Mouse (Mus musculus): ENCODE results near the gene Sulf2. TPM values are rescaled to one million over a fixed set of nuclear protein-coding genes. Genes with fewer than 3 reads are reported as not detected.

The Sulf2 gene
- polyA plus RNA-seq, 2 experiments, result 200 to 294 TPM

GRCm38 (mm10) chr2:166079961-166080885 is 75.2 kb downstream of the Sulf2 start:
- 59% methylated on average over 17 of the region's 17 CpGs for WGBS
- Histone ChIP-seq H3K9ac (ENCODE audit: low read depth, low read length, severe bottlenecking) (no peak overlapping the region), H3K27ac (replicated peaks; ENCODE audit: low read depth, low read length) (no peak overlapping the region), H3K9me3 (ENCODE audit: control insufficient read depth, low read length) (no peaks in the 10 kb centered on the region), H3K27me3 (ENCODE audit: control insufficient read depth, insufficient read depth, low read length) (no peaks in the 10 kb centered on the region), H3K4me1 (ENCODE audit: control insufficient read depth, insufficient read depth, low read length) (peaks cover 3% of the 10 kb centered on the region; the same call in 1 of the 2 replicates), H3K4me2 (replicated peaks; ENCODE audit: low read depth, low read length, severe bottlenecking) (no peak overlapping the region), H3K36me3 (ENCODE audit: control insufficient read depth, insufficient read depth, low read length) (peaks cover 85% of the 10 kb centered on the region), H3K4me3 (replicated peaks; ENCODE audit: low read length) (no peak overlapping the region)
- peak; percentile 62 for DNase-seq (ENCODE audit: low spot score)
- no peak for TF ChIP-seq POLR2A (IDR thresholded peaks at IDR 0.05; ENCODE audit: borderline replicate concordance, extremely low read depth, insufficient read depth, insufficient read length)
- ATAC-seq (ENCODE audit: low FRiP score, low read depth), result peak; percentile 38; the same call in 1 of the 2 replicates

- Histone ChIP-seq H3K9me3 (ENCODE audit: control insufficient read depth, low read length) (no peaks in the 10 kb centered on the region), H3K4me1 (ENCODE audit: control insufficient read depth, insufficient read depth, low read length) (peaks cover 3% of the 10 kb centered on the region; the same call in 1 of the 2 replicates), H3K4me3 (replicated peaks; ENCODE audit: low read length) (no peak overlapping the region), H3K27ac (replicated peaks; ENCODE audit: low read depth, low read length) (no peak overlapping the region), H3K9ac (ENCODE audit: low read depth, low read length, severe bottlenecking) (no peak overlapping the region), H3K4me2 (replicated peaks; ENCODE audit: low read depth, low read length, severe bottlenecking) (no peak overlapping the region), H3K27me3 (ENCODE audit: control insufficient read depth, insufficient read depth, low read length) (no peaks in the 10 kb centered on the region), H3K36me3 (ENCODE audit: control insufficient read depth, insufficient read depth, low read length) (peaks cover 90% of the 10 kb centered on the region)
- WGBS, result 83% methylated on average over 14 of the region's 14 CpGs
- DNase-seq (ENCODE audit: low spot score) (no peak), ATAC-seq (ENCODE audit: low FRiP score, low read depth) (no peak)
- TF ChIP-seq POLR2A (IDR thresholded peaks at IDR 0.05; ENCODE audit: borderline replicate concordance, extremely low read depth, insufficient read depth, insufficient read length), result no peak
These were observed 76.2 kb downstream of the Sulf2 start for GRCm38 (mm10) chr2:166079231-166079630.

- H3K4me3 ChIP-seq (replicated peaks; ENCODE audit: low read length), result no peak overlapping the region
- H3K4me2 ChIP-seq (replicated peaks; ENCODE audit: low read depth, low read length, severe bottlenecking), result no peak overlapping the region
- H3K36me3 ChIP-seq (ENCODE audit: control insufficient read depth, insufficient read depth, low read length), result peaks cover 90% of the 10 kb centered on the region
- no peak for TF ChIP-seq POLR2A (IDR thresholded peaks at IDR 0.05; ENCODE audit: borderline replicate concordance, extremely low read depth, insufficient read depth, insufficient read length)
- H3K9me3 ChIP-seq (ENCODE audit: control insufficient read depth, low read length), result no peaks in the 10 kb centered on the region
- H3K4me1 ChIP-seq (ENCODE audit: control insufficient read depth, insufficient read depth, low read length), result peaks cover 3% of the 10 kb centered on the region; the same call in 1 of the 2 replicates
- H3K27me3 ChIP-seq (ENCODE audit: control insufficient read depth, insufficient read depth, low read length), result no peaks in the 10 kb centered on the region
- ATAC-seq (ENCODE audit: low FRiP score, low read depth), result no peak
- H3K9ac ChIP-seq (ENCODE audit: low read depth, low read length, severe bottlenecking), result no peak overlapping the region
- no peak for DNase-seq (ENCODE audit: low spot score)
- WGBS, result 94% methylated on average over 9 of the region's 9 CpGs
- H3K27ac ChIP-seq (replicated peaks; ENCODE audit: low read depth, low read length), result no peak overlapping the region
These were observed 78.1 kb downstream of the Sulf2 start for GRCm38 (mm10) chr2:166077371-166077770.

GRCm38 (mm10) chr2:166074322-166074721 is 81.1 kb downstream of the Sulf2 start:
- no peak for ATAC-seq (ENCODE audit: low FRiP score, low read depth)
- 68% methylated on average over 6 of the region's 6 CpGs for WGBS
- no peak overlapping the region for H3K9ac ChIP-seq (ENCODE audit: low read depth, low read length, severe bottlenecking)
- no peak for DNase-seq (ENCODE audit: low spot score)
- peaks cover 88% of the 10 kb centered on the region for H3K36me3 ChIP-seq (ENCODE audit: control insufficient read depth, insufficient read depth, low read length)
- H3K9me3 ChIP-seq (ENCODE audit: control insufficient read depth, low read length), result no peaks in the 10 kb centered on the region
- H3K4me1 ChIP-seq (ENCODE audit: control insufficient read depth, insufficient read depth, low read length), result no peaks in the 10 kb centered on the region
- H3K4me2 ChIP-seq (replicated peaks; ENCODE audit: low read depth, low read length, severe bottlenecking), result no peak overlapping the region
- H3K27ac ChIP-seq (replicated peaks; ENCODE audit: low read depth, low read length), result no peak overlapping the region
- no peak overlapping the region for H3K4me3 ChIP-seq (replicated peaks; ENCODE audit: low read length)
- TF ChIP-seq POLR2A (IDR thresholded peaks at IDR 0.05; ENCODE audit: borderline replicate concordance, extremely low read depth, insufficient read depth, insufficient read length), result no peak
- no peaks in the 10 kb centered on the region for H3K27me3 ChIP-seq (ENCODE audit: control insufficient read depth, insufficient read depth, low read length)

- no peak overlapping the region for H3K4me2 ChIP-seq (replicated peaks; ENCODE audit: low read depth, low read length, severe bottlenecking)
- no peaks in the 10 kb centered on the region for H3K9me3 ChIP-seq (ENCODE audit: control insufficient read depth, low read length)
- peaks cover 88% of the 10 kb centered on the region for H3K36me3 ChIP-seq (ENCODE audit: control insufficient read depth, insufficient read depth, low read length)
- no peak overlapping the region for H3K27ac ChIP-seq (replicated peaks; ENCODE audit: low read depth, low read length)
- DNase-seq (ENCODE audit: low spot score) (no peak), ATAC-seq (ENCODE audit: low FRiP score, low read depth) (no peak)
- H3K4me3 ChIP-seq (replicated peaks; ENCODE audit: low read length), result no peak overlapping the region
- TF ChIP-seq POLR2A (IDR thresholded peaks at IDR 0.05; ENCODE audit: borderline replicate concordance, extremely low read depth, insufficient read depth, insufficient read length), result no peak
- no peaks in the 10 kb centered on the region for H3K27me3 ChIP-seq (ENCODE audit: control insufficient read depth, insufficient read depth, low read length)
- no peaks in the 10 kb centered on the region for H3K4me1 ChIP-seq (ENCODE audit: control insufficient read depth, insufficient read depth, low read length)
- 76% methylated on average over 10 of the region's 10 CpGs for WGBS
- H3K9ac ChIP-seq (ENCODE audit: low read depth, low read length, severe bottlenecking), result no peak overlapping the region
These were observed 82.4 kb downstream of the Sulf2 start for GRCm38 (mm10) chr2:166073082-166073481.

Measured in limb, embryonic 14.5 days (tissue).